Mouse (Mus musculus) cortical plate, adult 2 months (tissue): ENCODE results near the gene Ddx52.

Experiments used
- CTCF ChIP-seq: fragments of 200-500 bp; IDR thresholded peaks from 2 replicates; pipeline ENCODE4 v1.5.1; 2011; ENCODE audit warnings: mild to moderate bottlenecking, control low read depth, low read length; ENCODE audit not compliant: insufficient read depth; ENCODE audit errors: extremely low read depth
- POLR2A ChIP-seq: fragments of 200-500 bp; IDR thresholded peaks from 2 replicates; pipeline ENCODE4 v1.6.1; 2011; ENCODE audit warnings: mild to moderate bottlenecking, low read length, control low read depth; ENCODE audit not compliant: insufficient read depth; ENCODE audit errors: extremely low read depth

- no peak for TF ChIP-seq CTCF
- TF ChIP-seq POLR2A, result no peak
Measured at GRCm38 (mm10) chr11:83975488-83975887, 33.6 kb downstream of the Ddx52 start.
